Mouse (Mus musculus): Measurements from ENCODE around the gene Plcl1. TPM values are rescaled to one million over a fixed set of nuclear protein-coding genes. Genes with fewer than 3 reads are reported as not detected.
"Not testable (repeated sequence)": the region's sequence is repeated elsewhere in the genome, so short reads cannot be mapped to it uniquely, and the experiment has no call there.

Gene Plcl1
- polyA plus RNA-seq, 1 experiment from 2014 or later, result 1.1 TPM

DNA sequence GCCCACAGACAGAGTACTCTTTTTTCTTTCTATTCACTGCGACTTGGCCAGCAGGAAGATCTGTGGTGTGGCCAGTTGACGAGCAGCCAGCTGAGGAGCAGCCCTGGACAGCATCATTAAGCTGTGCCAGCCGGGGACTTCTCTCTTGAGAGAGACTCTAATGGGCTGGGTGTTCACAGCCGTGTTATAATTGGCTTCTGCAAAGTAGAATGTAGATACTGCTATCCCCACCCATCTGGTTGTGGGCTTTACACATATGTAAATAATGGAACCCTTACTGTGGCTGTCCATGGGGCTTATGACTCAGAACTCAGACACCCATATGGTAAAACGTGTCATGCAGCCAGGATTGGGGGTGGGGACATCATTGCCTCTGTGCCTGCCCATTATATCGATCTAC, 83.6 kb downstream of the Plcl1 start:
- Histone ChIP-seq H3K4me2 (ENCODE audit: low read depth, low read length) (no peak overlapping the region), H3K4me1 (ENCODE audit: control insufficient read depth, insufficient read depth, low read length) (no peaks in the 10 kb centered on the region), H3K27me3 (ENCODE audit: control insufficient read depth, insufficient read depth, low read length) (no peaks in the 10 kb centered on the region), H3K4me3 (ENCODE audit: low read length) (no peak overlapping the region), H3K27ac (ENCODE audit: low read length) (no peak overlapping the region), H3K36me3 (ENCODE audit: control insufficient read depth, insufficient read depth) (no peaks in the 10 kb centered on the region), H3K9me3 (replicated peaks; ENCODE audit: control insufficient read depth, low read length) (no peaks in the 10 kb centered on the region), H3K9ac (ENCODE audit: low read length) (no peak overlapping the region)
- WGBS, result 33% methylated on average over 6 of the region's 6 CpGs
- ATAC-seq (replicated peaks; ENCODE audit: extremely low read depth, insufficient read depth, low FRiP score), result no peak

- Histone ChIP-seq H3K9me3 (replicated peaks; ENCODE audit: control insufficient read depth, low read length) (no peaks in the 10 kb centered on the region), H3K36me3 (ENCODE audit: control insufficient read depth, insufficient read depth) (no peaks in the 10 kb centered on the region)
Observed at GRCm38 (mm10) chr1:55499872-55500271, 94.2 kb downstream of the Plcl1 start.

DNA sequence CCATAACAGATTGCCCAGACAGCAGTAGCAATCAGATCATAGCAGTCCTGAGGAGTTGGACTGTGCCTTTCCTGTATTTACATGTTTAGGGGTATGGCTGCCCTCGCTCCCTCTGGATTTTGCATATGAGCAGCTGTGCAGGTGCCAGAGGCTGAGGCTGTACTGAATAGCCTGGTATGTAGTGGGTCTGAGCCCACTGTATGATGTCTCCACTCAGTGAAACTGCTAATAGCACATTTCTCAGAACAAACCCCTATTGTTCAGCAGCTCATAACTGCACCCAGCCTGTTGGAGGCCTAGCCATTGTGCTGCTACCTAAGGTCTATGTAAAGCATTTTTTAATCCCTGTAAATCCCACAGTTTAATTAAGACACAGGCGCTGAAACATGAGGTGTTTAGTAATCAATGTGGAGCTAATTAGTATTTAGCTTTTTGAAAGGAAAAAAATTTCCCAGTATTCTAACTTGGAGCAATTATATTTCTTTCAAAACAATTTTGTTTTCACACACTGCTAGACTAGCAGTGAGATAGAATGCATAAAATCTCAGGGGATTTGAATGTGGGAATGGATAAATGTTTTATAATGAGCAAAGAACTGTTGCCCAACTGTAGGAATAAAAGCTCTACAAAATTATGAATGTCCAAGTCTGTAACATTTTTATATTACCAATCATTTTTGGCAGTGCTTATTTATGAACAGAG, 95.4 kb downstream of the Plcl1 start:
- H3K27me3 ChIP-seq (ENCODE audit: control insufficient read depth, insufficient read depth, low read length), result no peaks in the 10 kb centered on the region
- 77% methylated on average over 2 of the region's 2 CpGs for WGBS
- no peaks in the 10 kb centered on the region for H3K4me1 ChIP-seq (ENCODE audit: control insufficient read depth, insufficient read depth, low read length)
- ATAC-seq (replicated peaks; ENCODE audit: extremely low read depth, insufficient read depth, low FRiP score), result no peak
- no peaks in the 10 kb centered on the region for H3K9me3 ChIP-seq (replicated peaks; ENCODE audit: control insufficient read depth, low read length)
- no peak overlapping the region for H3K9ac ChIP-seq (ENCODE audit: low read length)
- no peak overlapping the region for H3K27ac ChIP-seq (ENCODE audit: low read length)
- H3K4me3 ChIP-seq (ENCODE audit: low read length), result no peak overlapping the region
- H3K36me3 ChIP-seq (ENCODE audit: control insufficient read depth, insufficient read depth), result no peaks in the 10 kb centered on the region
- no peak overlapping the region for H3K4me2 ChIP-seq (ENCODE audit: low read depth, low read length)

More at GRCm38 (mm10) chr1:55499872-55500271, 94.2 kb downstream of the Plcl1 start:
- no peak overlapping the region for H3K27ac ChIP-seq (ENCODE audit: low read length)
- H3K27me3 ChIP-seq (ENCODE audit: control insufficient read depth, insufficient read depth, low read length), result no peaks in the 10 kb centered on the region
- no peak for ATAC-seq (replicated peaks; ENCODE audit: extremely low read depth, insufficient read depth, low FRiP score)
- WGBS, result 41% methylated on average over 1 of the region's 1 CpGs
- no peak overlapping the region for H3K9ac ChIP-seq (ENCODE audit: low read length)
- no peak overlapping the region for H3K4me3 ChIP-seq (ENCODE audit: low read length)
- H3K4me2 ChIP-seq (ENCODE audit: low read depth, low read length), result no peak overlapping the region
- no peaks in the 10 kb centered on the region for H3K4me1 ChIP-seq (ENCODE audit: control insufficient read depth, insufficient read depth, low read length)

- ATAC-seq (replicated peaks; ENCODE audit: extremely low read depth, insufficient read depth, low FRiP score), result no peak
- 66% methylated on average over 4 of the region's 4 CpGs for WGBS
- no peaks in the 10 kb centered on the region for H3K4me1 ChIP-seq (ENCODE audit: control insufficient read depth, insufficient read depth, low read length)
- no peak overlapping the region for H3K4me2 ChIP-seq (ENCODE audit: low read depth, low read length)
- no peak overlapping the region for H3K4me3 ChIP-seq (ENCODE audit: low read length)
- no peak overlapping the region for H3K9ac ChIP-seq (ENCODE audit: low read length)
- H3K27ac ChIP-seq (ENCODE audit: low read length), result no peak overlapping the region
- no peaks in the 10 kb centered on the region for H3K27me3 ChIP-seq (ENCODE audit: control insufficient read depth, insufficient read depth, low read length)
- no peaks in the 10 kb centered on the region for H3K9me3 ChIP-seq (replicated peaks; ENCODE audit: control insufficient read depth, low read length)
- no peaks in the 10 kb centered on the region for H3K36me3 ChIP-seq (ENCODE audit: control insufficient read depth, insufficient read depth)
Observed at GRCm38 (mm10) chr1:55505811-55506210, 100.1 kb downstream of the Plcl1 start.

- Histone ChIP-seq H3K27ac (ENCODE audit: low read length) (no peak overlapping the region), H3K4me3 (ENCODE audit: low read length) (no peak overlapping the region), H3K27me3 (ENCODE audit: control insufficient read depth, insufficient read depth, low read length) (no peaks in the 10 kb centered on the region), H3K9me3 (replicated peaks; ENCODE audit: control insufficient read depth, low read length) (no peaks in the 10 kb centered on the region), H3K9ac (ENCODE audit: low read length) (no peak overlapping the region), H3K36me3 (ENCODE audit: control insufficient read depth, insufficient read depth) (no peaks in the 10 kb centered on the region), H3K4me1 (ENCODE audit: control insufficient read depth, insufficient read depth, low read length) (no peaks in the 10 kb centered on the region), H3K4me2 (ENCODE audit: low read depth, low read length) (no peak overlapping the region)
- WGBS, result 81% methylated on average over 6 of the region's 6 CpGs
- no peak for ATAC-seq (replicated peaks; ENCODE audit: extremely low read depth, insufficient read depth, low FRiP score)
Observed at GRCm38 (mm10) chr1:55507061-55507460, 101.3 kb downstream of the Plcl1 start.

DNA sequence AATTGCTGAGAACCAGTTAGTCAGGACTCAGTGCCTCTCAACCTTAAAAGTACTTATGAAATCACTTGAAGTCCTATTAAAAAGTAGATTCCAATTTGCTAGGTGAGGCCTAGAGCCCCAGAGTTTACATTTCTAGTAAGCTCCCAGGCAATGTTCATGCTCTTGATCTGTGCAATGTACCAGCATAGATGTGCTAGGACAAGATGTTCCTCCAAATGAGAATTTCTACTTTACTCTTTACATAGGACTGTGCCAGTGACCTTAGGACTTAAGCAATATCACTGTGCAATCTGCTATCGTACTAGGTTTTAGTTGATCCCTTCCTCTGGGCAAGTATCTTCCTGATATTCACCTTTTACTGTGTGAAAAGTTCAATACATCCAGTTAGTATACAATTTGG, 103.9 kb downstream of the Plcl1 start:
- Histone ChIP-seq H3K9ac (ENCODE audit: low read length) (no peak overlapping the region), H3K4me3 (ENCODE audit: low read length) (no peak overlapping the region), H3K27ac (ENCODE audit: low read length) (no peak overlapping the region), H3K36me3 (ENCODE audit: control insufficient read depth, insufficient read depth) (no peaks in the 10 kb centered on the region), H3K9me3 (replicated peaks; ENCODE audit: control insufficient read depth, low read length) (no peaks in the 10 kb centered on the region), H3K27me3 (ENCODE audit: control insufficient read depth, insufficient read depth, low read length) (no peaks in the 10 kb centered on the region), H3K4me1 (ENCODE audit: control insufficient read depth, insufficient read depth, low read length) (0 out of 2 replicates have a peak, but pooled peaks cover 2% of the 10 kb centered on the region), H3K4me2 (ENCODE audit: low read depth, low read length) (no peak overlapping the region)
- WGBS, result 92% methylated on average over 1 of the region's 1 CpGs
- no peak for ATAC-seq (replicated peaks; ENCODE audit: extremely low read depth, insufficient read depth, low FRiP score)

DNA sequence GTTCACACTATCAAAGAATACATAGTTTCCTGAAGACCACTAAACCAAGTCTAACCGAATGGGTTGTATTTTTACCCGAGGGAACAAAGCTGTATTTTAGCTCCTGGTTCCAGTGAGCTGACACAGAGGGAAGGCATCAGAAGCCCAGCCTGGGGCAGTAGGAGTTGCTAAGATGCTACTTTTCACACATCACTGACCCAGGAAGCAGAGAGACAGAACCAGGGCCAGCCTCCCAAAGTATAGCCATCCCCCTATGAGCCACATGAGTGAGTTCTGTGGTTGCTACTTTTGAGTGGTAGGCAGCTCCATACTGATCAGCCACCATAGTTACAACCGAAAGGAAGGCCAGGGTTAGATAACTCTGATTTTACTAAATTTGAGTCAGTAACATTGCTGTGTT, 106.4 kb downstream of the Plcl1 start:
- WGBS, result 80% methylated on average over 3 of the region's 3 CpGs
- no peak overlapping the region for H3K27ac ChIP-seq (ENCODE audit: low read length)
- no peak for ATAC-seq (replicated peaks; ENCODE audit: extremely low read depth, insufficient read depth, low FRiP score)
- H3K4me1 ChIP-seq (ENCODE audit: control insufficient read depth, insufficient read depth, low read length), result 0 out of 2 replicates have a peak, but pooled peaks cover 2% of the 10 kb centered on the region
- H3K4me2 ChIP-seq (ENCODE audit: low read depth, low read length), result no peak overlapping the region
- no peaks in the 10 kb centered on the region for H3K36me3 ChIP-seq (ENCODE audit: control insufficient read depth, insufficient read depth)
- no peaks in the 10 kb centered on the region for H3K9me3 ChIP-seq (replicated peaks; ENCODE audit: control insufficient read depth, low read length)
- H3K4me3 ChIP-seq (ENCODE audit: low read length), result no peak overlapping the region
- H3K27me3 ChIP-seq (ENCODE audit: control insufficient read depth, insufficient read depth, low read length), result no peaks in the 10 kb centered on the region
- H3K9ac ChIP-seq (ENCODE audit: low read length), result no peak overlapping the region

- not testable (repeated sequence) for H3K4me1 ChIP-seq (ENCODE audit: control insufficient read depth, insufficient read depth, low read length); H3K4me2 ChIP-seq (ENCODE audit: low read depth, low read length); H3K9ac ChIP-seq (ENCODE audit: low read length); H3K27ac ChIP-seq (ENCODE audit: low read length); H3K4me3 ChIP-seq (ENCODE audit: low read length); H3K27me3 ChIP-seq (ENCODE audit: control insufficient read depth, insufficient read depth, low read length); H3K36me3 ChIP-seq (ENCODE audit: control insufficient read depth, insufficient read depth); H3K9me3 ChIP-seq (replicated peaks; ENCODE audit: control insufficient read depth, low read length)
- ATAC-seq (replicated peaks; ENCODE audit: extremely low read depth, insufficient read depth, low FRiP score), result 0 out of 2 replicates have a peak, but pooled peaks have one; percentile 49
- WGBS, result 80% methylated on average over 2 of the region's 2 CpGs
Observed at GRCm38 (mm10) chr1:55512799-55513198, 107.1 kb downstream of the Plcl1 start.

GRCm38 (mm10) chr1:55517182-55517581, 111.5 kb downstream of the Plcl1 start:
- ATAC-seq (replicated peaks; ENCODE audit: extremely low read depth, insufficient read depth, low FRiP score), result no peak
- H3K4me3 ChIP-seq (ENCODE audit: low read length), result no peak overlapping the region
- no peaks in the 10 kb centered on the region for H3K36me3 ChIP-seq (ENCODE audit: control insufficient read depth, insufficient read depth)
- no peaks in the 10 kb centered on the region for H3K9me3 ChIP-seq (replicated peaks; ENCODE audit: control insufficient read depth, low read length)
- H3K4me2 ChIP-seq (ENCODE audit: low read depth, low read length), result no peak overlapping the region
- no peak overlapping the region for H3K9ac ChIP-seq (ENCODE audit: low read length)
- 0 out of 2 replicates have a peak, but pooled peaks cover 2% of the 10 kb centered on the region for H3K4me1 ChIP-seq (ENCODE audit: control insufficient read depth, insufficient read depth, low read length)
- H3K27ac ChIP-seq (ENCODE audit: low read length), result no peak overlapping the region
- H3K27me3 ChIP-seq (ENCODE audit: control insufficient read depth, insufficient read depth, low read length), result no peaks in the 10 kb centered on the region
